27 mouse cellular contexts compared by ENCODE assay signal in the genomic region with DNA sequence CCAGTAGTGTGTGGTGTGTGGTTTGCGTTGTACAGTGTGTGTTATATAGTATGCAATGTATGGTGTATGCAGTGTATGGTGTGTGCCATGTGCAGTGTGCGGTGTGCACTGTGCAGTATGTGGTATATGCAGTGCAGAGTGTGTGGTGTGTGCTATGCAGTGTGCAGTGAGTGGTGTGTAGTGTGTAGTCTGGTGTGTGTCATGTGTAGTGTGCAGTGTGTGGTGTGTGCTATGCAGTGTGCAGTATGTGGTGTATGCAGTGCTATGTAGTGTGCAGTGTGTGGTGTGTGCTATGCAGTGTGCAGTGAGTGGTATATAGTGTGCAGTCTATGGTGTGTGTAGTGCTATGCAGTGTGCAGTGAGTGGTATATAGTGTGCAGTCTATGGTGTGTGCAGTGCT. TPM values are rescaled to one million over a fixed set of nuclear protein-coding genes. Genes with fewer than 3 reads are reported as not detected.
DNase-seq lines count a peak whose midpoint lies in the region; ATAC-seq and TF ChIP-seq lines count a peak whose summit lies in the region.
"Had no signal": no experiment of that assay in that cellular context is flagged by ENCODE, and none has a peak within 500 bp of the region (broad histone marks: within the 10 kb centered on the region; RNA-seq: fewer than 3 reads in every experiment).

No protein-coding gene starts in this region.

- H3K4me2 ChIP-seq in heart, embryonic 14.5 days (ENCODE audit: low read length), result no peak overlapping the region
- no peak overlapping the region for H3K4me2 ChIP-seq in midbrain, embryonic 13.5 days (replicated peaks)
- no peak overlapping the region for H3K4me2 ChIP-seq in midbrain, embryonic 14.5 days (ENCODE audit: low read length)
- H3K4me2 ChIP-seq in embryonic facial prominence, embryonic 12.5 days (replicated peaks), result no peak overlapping the region
- H3K4me2 ChIP-seq: heart, embryonic 11.5 days; hindbrain, embryonic 15.5 days had no signal

- intact Hi-C loops in gastrocnemius, adult 2 months (cut with DNase I), result no loop called here

- H3K9me3 ChIP-seq in heart, embryonic 14.5 days (ENCODE audit: control insufficient read depth, low read length), result no peaks in the 10 kb centered on the region
- H3K9me3 ChIP-seq in midbrain, embryonic 13.5 days, result no peaks in the 10 kb centered on the region
- no peaks in the 10 kb centered on the region for H3K9me3 ChIP-seq in midbrain, embryonic 14.5 days (ENCODE audit: control insufficient read depth, low read length)
- H3K9me3 ChIP-seq in embryonic facial prominence, embryonic 12.5 days, result no peaks in the 10 kb centered on the region
- H3K9me3 ChIP-seq: hindbrain, embryonic 15.5 days had no signal

- H3K27ac ChIP-seq in heart, embryonic 14.5 days (replicated peaks in 1 of 2; ENCODE audit: control insufficient read depth in 1 of 2, insufficient read depth in 1 of 2, low read depth in 2 of 2, low read length in 2 of 2), result no peak overlapping the region
- H3K27ac ChIP-seq in midbrain, embryonic 13.5 days, result no peak overlapping the region
- no peak overlapping the region for H3K27ac ChIP-seq in midbrain, embryonic 14.5 days (replicated peaks; ENCODE audit: low read depth, low read length)
- no peak overlapping the region for H3K27ac ChIP-seq in embryonic facial prominence, embryonic 12.5 days
- H3K27ac ChIP-seq in gastrocnemius, adult 2 months, result no peak overlapping the region
- H3K27ac ChIP-seq: hindbrain, embryonic 15.5 days had no signal

- no peaks in the 10 kb centered on the region for H3K4me1 ChIP-seq in heart, embryonic 14.5 days (ENCODE audit: control insufficient read depth in 2 of 2, insufficient read depth in 2 of 2, low read length in 2 of 2)
- H3K4me1 ChIP-seq in midbrain, embryonic 13.5 days (replicated peaks), result 0 out of 2 replicates have a peak, but pooled peaks cover 3% of the 10 kb centered on the region
- no peaks in the 10 kb centered on the region for H3K4me1 ChIP-seq in midbrain, embryonic 14.5 days (ENCODE audit: control insufficient read depth, insufficient read depth, low read length)
- no peaks in the 10 kb centered on the region for H3K4me1 ChIP-seq in embryonic facial prominence, embryonic 12.5 days
- H3K4me1 ChIP-seq: hindbrain, embryonic 15.5 days had no signal

- DNase-seq in heart, adult 8-10 months (ENCODE audit: low spot score), result no peak
- no peak for DNase-seq in midbrain, embryonic 14.5 days
- no peak for DNase-seq in kidney, postnatal 36 days
- no peak for DNase-seq in gastrocnemius, adult 2 months
- DNase-seq: adrenal gland, postnatal 14 days; cerebellum, adult 18-20 months; cerebellum, adult 9-11 months; cerebellum, postnatal 36 days; forebrain, postnatal 0 days; gastrocnemius, postnatal 36 days; heart, adult 18-20 months; heart, postnatal 36 days had no signal

- TF ChIP-seq CTCF in gastrocnemius, adult 2 months (IDR thresholded peaks at IDR 0.05), result no peak

- H3K36me3 ChIP-seq in heart, embryonic 14.5 days (ENCODE audit: control insufficient read depth, insufficient read depth, low read length), result no peaks in the 10 kb centered on the region
- H3K36me3 ChIP-seq in midbrain, embryonic 13.5 days, result no peaks in the 10 kb centered on the region
- no peaks in the 10 kb centered on the region for H3K36me3 ChIP-seq in midbrain, embryonic 14.5 days (ENCODE audit: control insufficient read depth, insufficient read depth, low read length)
- no peaks in the 10 kb centered on the region for H3K36me3 ChIP-seq in embryonic facial prominence, embryonic 12.5 days
- H3K36me3 ChIP-seq: hindbrain, embryonic 15.5 days had no signal

- ATAC-seq in heart, embryonic 14.5 days (ENCODE audit: insufficient number of reproducible peaks, insufficient read depth, low FRiP score, low read depth), result 0 out of 2 replicates have a peak, but pooled peaks have one; percentile 13
- peak; percentile 56 for ATAC-seq in midbrain, embryonic 13.5 days
- ATAC-seq in midbrain, embryonic 14.5 days (ENCODE audit: low FRiP score, low TSS enrichment), result no peak
- ATAC-seq in embryonic facial prominence, embryonic 12.5 days (ENCODE audit: insufficient number of reproducible peaks, insufficient read depth, low FRiP score, low TSS enrichment), result peak; percentile 74
- ATAC-seq in monocyte, adult 5-6 weeks (replicated peaks; ENCODE audit: insufficient number of reproducible peaks, low FRiP score, low TSS enrichment, poor library complexity, severe bottlenecking), result peak; percentile 31; the same call in 1 of the 2 replicates
- ATAC-seq: activated CD4-positive, CD25-positive, alpha-beta regulatory T cell, adult 4 months; forebrain, postnatal 0 days; intestine, embryonic 16.5 days; Patski had no signal

- H3K9ac ChIP-seq in heart, embryonic 14.5 days (ENCODE audit: low read length), result no peak overlapping the region
- H3K9ac ChIP-seq in midbrain, embryonic 13.5 days (replicated peaks), result no peak overlapping the region
- no peak overlapping the region for H3K9ac ChIP-seq in midbrain, embryonic 14.5 days (replicated peaks; ENCODE audit: low read length)
- no peak overlapping the region for H3K9ac ChIP-seq in embryonic facial prominence, embryonic 12.5 days
- H3K9ac ChIP-seq: forebrain, postnatal 0 days; hindbrain, embryonic 15.5 days had no signal

- WGBS in heart, embryonic 14.5 days, result 83% methylated on average over 2 of the region's 2 CpGs
- WGBS in midbrain, embryonic 13.5 days, result 93% methylated on average over 2 of the region's 2 CpGs
- 94% methylated on average over 2 of the region's 2 CpGs for WGBS in midbrain, embryonic 14.5 days
- WGBS in embryonic facial prominence, embryonic 12.5 days, result 87% methylated on average over 2 of the region's 2 CpGs

- no peak overlapping the region for H3K4me3 ChIP-seq in heart, embryonic 14.5 days (ENCODE audit: control insufficient read depth in 1 of 2, insufficient read depth in 1 of 2, low read depth in 1 of 2, low read length in 2 of 2)
- H3K4me3 ChIP-seq in midbrain, embryonic 13.5 days (replicated peaks), result no peak overlapping the region
- no peak overlapping the region for H3K4me3 ChIP-seq in midbrain, embryonic 14.5 days (replicated peaks; ENCODE audit: low read depth, low read length)
- H3K4me3 ChIP-seq in embryonic facial prominence, embryonic 12.5 days, result no peak overlapping the region
- no peak overlapping the region for H3K4me3 ChIP-seq in gastrocnemius, adult 2 months
- H3K4me3 ChIP-seq: hindbrain, embryonic 15.5 days had no signal

- no peaks in the 10 kb centered on the region for H3K27me3 ChIP-seq in heart, embryonic 14.5 days (ENCODE audit: control insufficient read depth, insufficient read depth, low read length)
- no peaks in the 10 kb centered on the region for H3K27me3 ChIP-seq in midbrain, embryonic 13.5 days
- H3K27me3 ChIP-seq in midbrain, embryonic 14.5 days (ENCODE audit: control insufficient read depth, insufficient read depth, low read length), result no peaks in the 10 kb centered on the region
- no peaks in the 10 kb centered on the region for H3K27me3 ChIP-seq in embryonic facial prominence, embryonic 12.5 days
- H3K27me3 ChIP-seq: hindbrain, embryonic 15.5 days; Patski had no signal

RNA-seq across cellular contexts. Expression of a gene that starts 4.1 kb away (rescaled TPM):
- polyA plus RNA-seq in heart, embryonic 14.5 days (2014; fragmentation: Nextera tagmentation; extraction: Ambion mirVana), result not detected in 2 replicates
- not detected for total RNA-seq in heart, adult 8-10 months (2022)
- not detected in 2 replicates for polyA plus RNA-seq in midbrain, embryonic 13.5 days (2015; fragmentation: Nextera tagmentation; extraction: Ambion mirVana)
- polyA plus RNA-seq in midbrain, embryonic 14.5 days (2014; fragmentation: Nextera tagmentation; extraction: Ambion mirVana), result not detected in 2 replicates
- polyA plus RNA-seq in embryonic facial prominence, embryonic 12.5 days (2016; fragmentation: Nextera tagmentation; extraction: Ambion mirVana), result not detected in 2 replicates
- total RNA-seq in monocyte, adult 5-6 weeks (2017), result 1.4 TPM in 1 of 3 replicates, not detected in the others
- total RNA-seq in gastrocnemius, adult 2 months (2021), result not detected
- total RNA-seq: adrenal gland, adult 18-20 months; adrenal gland, postnatal 14 days; forebrain, postnatal 0 days; gastrocnemius, adult 18-20 months; gastrocnemius, postnatal 36 days; heart, adult 18-20 months; heart, postnatal 36 days had no signal
- polyA plus RNA-seq: activated CD4-positive, CD25-positive, alpha-beta regulatory T cell, adult 4 months; embryonic facial prominence, embryonic 14.5 days; forebrain, embryonic 11.5 days; forebrain, postnatal 0 days; heart, embryonic 11.5 days; heart, postnatal 0 days; hindbrain, embryonic 11.5 days; hindbrain, embryonic 15.5 days; intestine, embryonic 16.5 days; Patski had no signal

RNA-seq across cellular contexts. Expression of a gene that starts 38.5 kb away (rescaled TPM):
- polyA plus RNA-seq in heart, embryonic 14.5 days (2014; fragmentation: Nextera tagmentation; extraction: Ambion mirVana), result 24.0 and 26.1 TPM in 2 replicates
- 1 to 10 TPM; 3.9 to 5.5 (median 4.6) TPM for total RNA-seq in heart, adult 8-10 months (2022)
- 9.1 and 10.0 TPM in 2 replicates for polyA plus RNA-seq in midbrain, embryonic 13.5 days (2015; fragmentation: Nextera tagmentation; extraction: Ambion mirVana)
- polyA plus RNA-seq in midbrain, embryonic 14.5 days (2014; fragmentation: Nextera tagmentation; extraction: Ambion mirVana), result 3.0 and 7.5 TPM in 2 replicates
- polyA plus RNA-seq in embryonic facial prominence, embryonic 12.5 days (2016; fragmentation: Nextera tagmentation; extraction: Ambion mirVana), result 49.0 and 52.5 TPM in 2 replicates
- 33.5 to 62.0 TPM (median 44.1 TPM) in 3 replicates for total RNA-seq in monocyte, adult 5-6 weeks (2017)
- total RNA-seq in gastrocnemius, adult 2 months (2021), result 1 to 10 TPM; 2.8 to 4.9 TPM

RNA-seq across cellular contexts. Expression of a gene that starts 57.0 kb away (rescaled TPM):
- polyA plus RNA-seq in heart, embryonic 14.5 days (2014; fragmentation: Nextera tagmentation; extraction: Ambion mirVana), result 9.4 and 9.8 TPM in 2 replicates
- total RNA-seq in heart, adult 8-10 months (2022), result 10 to 100 TPM in 3 of 4 experiments, 1 to 10 TPM in 1; 8.0 to 11.7 (median 11.0) TPM
- polyA plus RNA-seq in midbrain, embryonic 13.5 days (2015; fragmentation: Nextera tagmentation; extraction: Ambion mirVana), result 8.5 and 9.6 TPM in 2 replicates
- 19.6 and 24.5 TPM in 2 replicates for polyA plus RNA-seq in midbrain, embryonic 14.5 days (2014; fragmentation: Nextera tagmentation; extraction: Ambion mirVana)
- polyA plus RNA-seq in embryonic facial prominence, embryonic 12.5 days (2016; fragmentation: Nextera tagmentation; extraction: Ambion mirVana), result 11.6 and 15.1 TPM in 2 replicates
- 17.6 to 26.8 TPM (median 25.0 TPM) in 3 replicates for total RNA-seq in monocyte, adult 5-6 weeks (2017)
- total RNA-seq in gastrocnemius, adult 2 months (2021), result 1 to 10 TPM; 6.2 to 8.0 TPM
